Mouse (Mus musculus): Measurements from ENCODE around the gene Mfsd4a.
A peak's percentile ranks its signal among the peaks of the same experiment; 100 is the strongest.

Mfsd4a gene

DNA sequence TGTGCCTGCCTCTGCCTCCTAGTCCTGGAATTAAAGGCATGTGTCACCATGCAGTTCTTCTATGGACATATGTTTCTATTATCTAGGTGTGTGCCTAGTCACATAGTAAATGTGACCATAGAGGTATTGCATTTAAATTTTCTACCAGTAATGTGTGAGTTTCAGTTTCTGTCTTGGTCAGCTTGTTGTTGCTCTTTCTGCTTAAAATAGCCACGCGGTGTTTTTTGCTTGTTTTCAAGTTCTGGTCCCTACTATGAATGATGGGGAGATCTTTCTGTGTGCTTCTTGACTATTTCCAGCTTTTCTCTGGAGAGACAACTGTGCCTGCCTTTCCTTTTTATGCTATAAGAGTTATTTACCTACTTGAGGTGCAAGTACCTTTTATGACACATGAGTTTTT lies 56.1 kb downstream of the Mfsd4a start:
- DNase-seq: no peak

DNA sequence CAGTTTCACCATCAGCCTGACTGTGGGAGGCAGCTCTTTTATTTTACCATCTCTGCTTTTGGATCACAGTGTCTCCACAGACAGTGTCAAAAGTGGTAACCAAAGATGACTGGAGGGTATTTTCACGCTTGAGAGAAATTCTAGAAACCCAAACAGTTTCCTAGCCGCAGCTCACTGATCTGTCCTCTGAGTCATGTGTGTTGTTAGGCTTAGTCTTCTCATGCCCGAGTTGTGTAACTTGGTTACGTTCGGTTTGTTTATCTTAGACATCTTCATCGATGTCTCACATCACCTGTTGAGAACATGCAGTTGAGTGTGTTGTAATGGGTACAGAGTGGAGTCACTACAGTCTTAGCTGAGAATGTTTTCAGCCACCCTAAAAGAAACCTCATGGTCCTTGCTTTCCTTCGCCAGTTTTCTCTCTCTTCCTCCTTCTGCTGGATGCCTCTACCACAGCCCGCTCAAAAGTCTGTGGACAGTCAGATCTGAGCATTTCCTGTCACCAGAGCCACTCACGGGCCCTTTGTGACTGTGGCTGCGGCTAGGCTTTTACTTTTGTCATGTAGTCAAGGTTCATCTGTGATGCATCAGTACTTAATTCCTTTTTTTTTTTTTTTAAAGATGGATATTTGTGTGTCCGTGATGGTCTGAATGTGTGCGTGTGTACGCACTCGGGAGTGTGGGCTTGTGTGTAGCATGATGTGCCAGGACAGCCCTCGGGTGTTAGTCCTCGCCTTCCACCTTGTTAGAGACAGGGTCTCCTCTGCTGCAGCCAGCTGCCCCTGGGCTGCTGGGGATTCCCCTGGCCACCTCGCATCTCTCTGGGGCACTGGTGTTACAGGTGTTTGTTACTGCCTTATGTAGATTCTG lies 57.0 kb downstream of the Mfsd4a start:
- no peak for DNase-seq

DNA sequence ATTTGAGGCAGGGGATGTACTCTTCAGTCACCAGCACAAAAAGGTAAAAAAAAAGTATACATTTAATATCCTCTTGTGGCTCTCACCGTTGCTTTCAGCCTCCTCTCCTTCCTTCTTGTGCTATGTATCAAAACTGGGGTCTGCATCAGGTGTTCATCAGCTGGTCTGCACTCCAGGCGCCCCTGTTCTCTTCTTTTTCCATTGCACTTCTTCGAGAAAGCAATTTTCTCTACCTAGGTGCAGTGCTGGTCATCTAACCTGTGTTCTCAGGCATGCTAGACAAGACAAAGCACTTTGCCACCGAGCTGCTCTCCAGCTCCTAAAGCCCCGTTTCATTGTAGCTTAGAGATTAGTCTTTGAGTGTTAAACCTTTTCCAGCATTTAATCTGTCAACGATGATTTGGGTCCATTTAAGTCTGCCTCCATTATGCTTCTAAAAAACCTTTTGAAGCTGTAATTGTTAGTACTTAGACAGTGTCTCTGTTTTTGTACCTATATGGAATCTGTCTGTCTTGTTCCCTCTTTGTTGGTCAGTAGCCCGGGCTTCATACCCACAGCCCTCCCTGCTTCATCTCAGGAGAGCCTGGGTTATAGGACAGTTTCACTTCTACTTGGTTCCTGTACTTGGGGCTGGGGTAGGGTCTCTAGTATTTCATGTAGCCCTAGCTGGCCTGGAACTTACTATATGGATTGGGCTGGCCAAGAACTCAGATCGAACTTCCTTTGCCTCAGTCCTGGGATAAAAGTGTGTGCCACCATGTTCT lies 58.8 kb downstream of the Mfsd4a start:
- DNase-seq: no peak

DNA sequence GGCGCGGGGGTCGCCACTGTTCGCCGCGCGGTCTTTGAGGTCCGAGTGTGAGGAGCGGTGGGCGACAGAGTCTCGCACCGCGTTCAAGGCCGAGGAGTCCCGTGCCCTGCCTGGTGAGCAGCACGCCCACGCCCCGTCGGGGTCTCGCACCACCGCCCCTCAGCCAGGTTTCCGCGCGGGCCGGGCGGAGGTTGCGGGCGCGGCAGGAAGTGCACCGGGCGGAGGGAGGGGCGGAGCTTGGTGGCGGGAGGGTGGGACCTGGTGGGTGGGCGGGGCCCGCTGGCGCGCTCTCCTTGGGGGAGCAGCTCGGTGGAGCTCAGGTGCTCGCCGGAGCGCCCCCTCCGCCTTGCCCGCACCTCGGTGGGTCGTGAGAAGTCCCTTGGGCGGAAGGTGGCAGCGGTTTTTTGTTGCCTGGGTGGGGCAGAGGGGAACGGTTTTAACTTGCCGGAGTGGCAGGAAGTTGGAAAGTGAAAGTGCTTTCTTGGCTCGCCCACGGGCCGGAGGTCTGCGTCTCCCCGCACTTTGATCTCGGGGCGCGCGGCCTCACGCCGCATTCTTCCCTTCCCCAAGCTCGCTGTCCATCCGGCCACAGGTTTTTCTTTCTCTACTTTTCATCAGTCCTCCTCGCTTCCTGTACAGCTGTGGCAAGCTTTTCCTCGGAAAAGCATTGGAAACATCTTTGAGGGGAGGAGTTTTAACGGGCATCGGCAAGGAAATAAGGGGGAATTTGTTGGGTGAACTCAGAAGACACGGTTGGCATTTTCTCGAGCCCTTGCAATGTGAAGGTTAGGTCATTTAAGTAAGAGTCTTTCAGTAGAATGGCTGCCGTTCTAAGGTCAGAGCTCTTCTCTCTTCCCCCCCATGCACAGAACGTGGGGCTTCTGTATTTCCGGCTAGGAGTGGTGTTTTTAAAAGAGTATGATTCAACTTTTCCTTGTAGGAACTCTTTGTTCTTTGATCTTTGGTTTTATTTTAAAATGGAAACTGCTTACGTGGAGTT lies 59.7 kb downstream of the Mfsd4a start:
- peak; percentile 79 for DNase-seq

DNA sequence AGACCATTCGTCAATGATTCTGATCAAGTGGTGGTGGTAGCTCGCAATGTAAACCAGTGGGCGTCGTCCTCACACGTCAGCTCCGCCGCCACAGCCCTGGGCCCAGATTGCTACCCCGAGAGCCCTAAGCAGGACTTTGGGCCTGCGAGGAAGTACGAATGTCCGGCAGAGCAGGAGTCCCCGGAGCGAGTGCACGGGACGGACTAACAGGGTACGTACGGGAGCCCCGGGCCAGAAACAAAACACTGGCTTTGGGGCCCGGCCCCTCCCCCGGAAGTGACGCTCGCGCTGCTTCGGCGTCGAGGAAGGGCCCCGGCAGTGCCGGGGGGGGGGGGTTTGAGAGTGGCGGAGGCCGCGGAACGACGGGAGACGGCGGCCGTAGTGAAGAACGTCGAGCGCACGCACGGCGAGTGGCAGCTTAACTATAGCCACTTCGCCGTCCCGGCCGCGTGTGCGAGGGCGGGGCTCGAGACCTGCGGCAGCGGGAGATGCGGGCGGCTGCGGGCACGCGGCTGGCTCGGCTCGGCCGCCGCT lies 60.5 kb downstream of the Mfsd4a start, which contains the start of gene Elk4:
TSS of gene Elk4 (plus strand) at position 326 of the 534 bp plus-strand sequence.
- peak; percentile 87 for DNase-seq

DNA sequence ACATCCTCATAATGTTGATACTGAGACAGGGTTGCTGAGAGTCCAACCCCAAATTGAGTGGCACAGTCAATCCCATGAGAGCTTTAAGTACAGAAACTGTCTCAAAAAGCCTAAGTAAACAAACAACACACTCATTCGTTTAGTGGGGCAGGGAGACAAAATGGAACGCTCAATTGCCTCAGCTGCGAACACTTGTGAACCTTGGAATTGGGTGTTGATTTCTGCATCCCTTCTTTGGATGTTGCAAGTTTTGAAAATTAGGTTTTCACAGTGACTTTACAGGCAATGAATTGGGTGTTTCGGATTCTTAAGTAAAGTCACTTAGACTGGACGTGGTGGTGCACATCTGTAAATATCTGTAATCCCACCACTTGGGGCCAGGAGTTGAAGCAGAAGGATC lies 61.1 kb downstream of the Mfsd4a start:
- DNase-seq: no peak

DNA sequence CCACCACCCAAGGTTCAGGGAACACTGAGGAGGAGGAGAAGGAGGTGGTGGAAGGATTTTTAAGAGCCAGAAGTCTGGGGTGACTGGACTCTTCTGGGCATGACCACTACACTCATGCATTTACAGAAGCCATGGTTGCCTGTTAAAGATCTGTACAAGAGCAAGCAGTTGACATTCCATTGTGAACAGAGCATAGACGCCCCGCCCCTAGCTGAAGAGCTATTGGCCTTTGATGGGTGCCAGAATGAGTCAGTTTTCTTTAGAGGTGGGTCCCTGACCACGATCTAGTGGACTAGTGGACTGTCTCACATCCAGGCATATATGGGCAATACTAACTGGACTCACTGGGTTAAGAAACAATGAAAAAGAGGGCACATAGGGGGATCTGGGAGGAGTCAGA lies 61.8 kb downstream of the Mfsd4a start:
- no peak for DNase-seq

DNA sequence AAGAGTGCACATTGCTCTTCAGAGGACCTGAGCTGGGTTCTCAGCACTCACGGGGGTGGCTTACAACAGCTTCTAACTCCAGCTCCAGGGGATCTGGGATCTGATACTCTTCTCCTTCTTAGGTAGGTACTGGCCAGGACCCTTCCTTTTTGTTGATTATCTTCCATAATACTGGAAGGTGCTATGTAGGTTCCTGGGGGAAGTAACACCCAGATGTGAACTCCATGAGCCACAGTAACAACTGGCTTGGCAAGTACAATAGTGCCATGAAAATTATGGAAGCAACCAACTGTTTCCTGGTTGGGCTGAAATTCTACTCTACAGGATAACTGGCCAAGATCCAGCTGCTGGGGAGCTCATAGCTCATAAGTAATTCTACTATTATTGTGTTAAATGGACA lies 62.4 kb downstream of the Mfsd4a start:
- no peak for DNase-seq

DNA sequence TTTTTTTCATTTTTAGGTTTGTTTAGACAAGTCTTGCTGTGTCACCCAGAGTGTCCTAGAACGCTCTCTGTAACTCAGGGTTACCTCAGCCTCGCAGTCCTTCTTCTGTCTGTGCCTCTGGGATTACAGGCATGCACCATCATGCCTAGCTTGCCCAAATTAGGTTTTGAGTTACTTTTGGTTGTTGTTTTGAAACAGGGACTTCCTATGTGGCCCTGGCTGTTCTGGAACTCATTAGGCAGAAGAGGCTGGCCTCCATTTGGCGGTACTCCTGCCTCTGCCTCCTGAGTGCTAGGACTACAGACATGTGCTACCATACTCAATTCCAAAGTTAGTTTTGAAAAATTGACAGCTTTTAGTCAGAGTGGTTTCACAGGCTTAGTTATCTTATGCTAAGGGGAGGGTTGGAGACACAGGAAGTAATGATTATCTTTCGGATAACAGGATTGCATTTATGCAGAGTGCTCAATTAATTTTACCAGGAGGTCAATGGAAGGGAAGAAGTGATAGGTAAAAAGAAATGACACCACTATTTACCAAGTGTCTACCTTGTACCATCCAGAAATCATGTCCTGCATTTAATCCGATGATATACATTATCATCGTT lies 63.2 kb downstream of the Mfsd4a start:
- no peak for DNase-seq

DNA sequence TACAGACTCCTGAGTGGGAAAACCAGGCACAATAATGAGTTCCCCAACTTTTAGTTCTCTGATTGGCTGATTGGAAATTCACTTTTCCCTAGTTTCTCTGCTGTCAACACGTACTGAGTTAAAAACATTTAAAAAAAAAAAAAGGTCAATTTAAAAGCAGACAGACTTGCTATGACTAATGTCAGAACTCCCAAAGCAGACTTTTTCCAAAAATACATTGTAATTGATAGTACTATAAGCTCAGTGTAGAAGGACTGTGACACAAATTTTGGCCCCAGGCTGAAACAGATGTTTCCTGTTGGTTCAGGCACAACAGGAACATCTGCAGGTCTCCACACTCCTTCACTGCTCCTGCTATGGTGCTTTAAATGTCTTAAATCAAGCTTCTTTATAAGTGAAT lies 64.0 kb downstream of the Mfsd4a start:
- DNase-seq: no peak

DNA sequence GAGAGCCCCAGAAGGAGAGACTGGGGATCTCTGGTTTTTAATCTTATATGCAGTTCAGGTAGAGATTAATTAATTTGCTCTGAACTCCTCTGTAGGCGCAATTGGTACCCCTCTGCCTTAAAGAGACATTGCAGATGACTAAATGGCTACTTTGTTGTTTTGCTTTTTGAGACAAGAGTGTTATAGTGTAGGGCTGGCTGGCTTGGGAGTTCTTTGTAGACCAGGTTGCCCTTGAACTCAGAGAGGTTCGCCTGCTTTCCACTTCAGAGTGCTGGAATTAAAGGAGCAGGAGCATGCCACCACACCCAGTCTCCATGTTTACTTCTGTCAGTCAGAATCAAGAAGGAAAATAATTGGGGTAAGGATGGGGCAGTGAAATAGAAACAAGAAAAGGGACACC lies 64.8 kb downstream of the Mfsd4a start:
- DNase-seq: no peak

DNA sequence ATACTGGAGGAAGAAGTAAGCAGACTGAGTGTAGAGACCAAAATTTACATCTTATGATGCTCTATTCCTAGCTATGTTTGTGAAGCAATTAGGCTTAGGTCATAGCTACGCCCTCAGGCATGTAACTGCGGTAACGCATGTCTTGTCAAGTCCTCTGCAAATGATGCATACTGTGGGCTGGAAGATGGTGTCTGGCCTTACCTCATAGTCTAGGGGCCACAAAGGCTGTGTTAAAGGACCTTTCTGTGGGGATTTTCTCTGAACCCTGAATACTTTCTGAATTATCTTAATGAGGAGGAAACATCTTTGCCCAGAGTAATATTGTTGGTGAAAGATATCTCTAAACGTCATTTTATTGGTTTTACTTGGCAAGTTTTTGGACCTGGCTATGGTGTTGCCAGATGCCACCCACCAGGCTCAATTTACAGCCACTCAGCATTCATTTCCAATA lies 66.0 kb downstream of the Mfsd4a start:
- no peak for DNase-seq

DNA sequence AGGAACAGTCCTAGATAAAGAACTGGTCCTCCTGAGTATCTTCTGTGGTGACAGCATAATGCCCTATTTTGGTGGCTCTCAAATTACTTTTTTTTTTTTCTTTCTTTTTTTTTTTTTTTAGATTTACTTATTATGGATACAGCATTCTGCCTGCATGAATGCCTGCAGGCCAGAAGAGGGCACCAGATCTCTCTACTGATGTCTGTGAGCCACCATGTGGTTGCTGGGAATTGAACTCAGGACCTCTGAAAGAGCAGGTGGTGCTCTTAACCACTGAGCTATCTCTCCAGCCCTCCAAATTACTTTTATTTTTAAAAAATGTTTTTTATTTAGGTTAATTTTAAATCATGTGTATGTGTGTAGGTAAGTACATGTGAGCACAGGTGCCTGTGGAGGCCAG lies 67.4 kb downstream of the Mfsd4a start:
- DNase-seq: no peak

DNA sequence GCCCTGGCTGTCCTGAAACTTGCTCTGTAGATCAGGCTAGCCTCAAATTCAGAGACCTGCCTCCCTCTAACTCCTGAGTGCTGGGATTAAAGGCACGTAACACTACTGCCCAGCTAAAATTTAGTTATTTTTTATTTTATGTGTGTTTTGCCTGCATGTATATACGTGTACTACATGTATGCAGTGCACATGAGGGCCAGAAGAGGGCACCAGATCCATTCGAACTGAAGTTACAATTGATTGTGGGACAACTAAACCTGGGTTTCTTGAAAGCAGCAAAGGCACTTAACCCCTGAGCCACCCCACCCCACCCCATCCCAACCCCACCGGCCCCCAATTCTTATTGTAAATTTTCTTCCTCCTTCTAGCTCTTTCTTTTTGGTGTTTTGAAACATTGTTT lies 72.8 kb downstream of the Mfsd4a start:
- DNase-seq: peak; percentile 77

DNA sequence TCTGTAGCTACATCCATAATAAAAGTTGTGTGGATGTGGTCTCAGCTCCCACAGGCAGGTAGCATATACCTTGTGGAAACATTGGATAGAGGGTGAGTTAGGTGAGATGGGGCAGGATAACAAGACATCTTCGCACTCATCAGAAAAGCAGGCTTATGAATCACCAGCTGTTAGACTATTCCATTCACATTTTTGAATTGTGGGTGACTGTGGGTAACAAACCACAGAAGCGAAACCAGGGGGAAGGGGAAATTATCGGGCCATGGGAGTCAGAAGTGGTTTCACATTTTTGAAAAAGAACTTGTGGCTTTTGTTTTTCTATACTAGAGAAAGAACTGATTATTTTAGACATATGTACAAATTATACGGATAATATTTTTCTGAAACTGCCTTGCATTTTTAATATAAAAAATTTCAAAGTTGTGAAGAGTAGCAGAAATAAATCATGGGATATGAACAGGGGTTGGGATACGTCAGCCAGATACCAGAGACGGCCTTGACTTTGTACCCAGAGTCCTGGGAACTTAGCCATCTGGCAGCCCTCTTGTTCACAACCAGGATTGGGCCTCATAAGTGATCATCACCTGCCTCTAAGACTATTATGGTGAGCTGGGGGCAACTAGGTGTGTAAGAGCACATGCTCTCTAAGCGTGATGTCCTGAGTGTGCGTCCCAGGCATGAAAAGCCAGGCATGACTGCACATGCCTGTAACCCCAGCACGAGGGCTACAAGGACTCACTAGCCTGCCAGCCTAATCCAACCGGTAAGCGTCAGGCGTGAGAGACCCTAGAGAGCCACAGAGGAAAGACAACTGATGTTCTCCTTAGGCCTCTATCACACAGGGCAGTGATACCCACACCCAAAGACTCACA lies 74.5 kb downstream of the Mfsd4a start:
- no peak for DNase-seq

DNA sequence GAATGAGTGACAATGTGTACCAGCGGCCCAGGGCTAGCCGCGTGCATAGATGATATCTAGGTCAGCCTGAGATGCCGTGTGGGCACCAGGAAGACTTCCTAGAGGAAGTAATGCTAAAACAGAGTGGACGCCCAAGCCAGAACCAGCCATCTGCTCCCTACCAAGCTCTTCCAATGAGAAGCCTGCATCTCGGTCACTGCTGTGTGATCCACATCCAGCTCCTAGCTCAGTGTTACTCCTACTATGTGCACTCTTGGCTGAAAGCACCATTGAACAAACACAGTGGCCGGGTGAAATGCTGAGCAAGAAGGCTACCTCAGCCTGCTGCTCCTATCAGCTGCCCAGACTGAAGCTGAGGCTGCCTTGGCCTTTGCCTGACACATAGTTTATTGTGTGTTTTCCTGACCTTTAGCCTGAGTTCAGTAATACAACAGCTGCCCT lies 75.3 kb downstream of the Mfsd4a start:
- DNase-seq: no peak

DNA sequence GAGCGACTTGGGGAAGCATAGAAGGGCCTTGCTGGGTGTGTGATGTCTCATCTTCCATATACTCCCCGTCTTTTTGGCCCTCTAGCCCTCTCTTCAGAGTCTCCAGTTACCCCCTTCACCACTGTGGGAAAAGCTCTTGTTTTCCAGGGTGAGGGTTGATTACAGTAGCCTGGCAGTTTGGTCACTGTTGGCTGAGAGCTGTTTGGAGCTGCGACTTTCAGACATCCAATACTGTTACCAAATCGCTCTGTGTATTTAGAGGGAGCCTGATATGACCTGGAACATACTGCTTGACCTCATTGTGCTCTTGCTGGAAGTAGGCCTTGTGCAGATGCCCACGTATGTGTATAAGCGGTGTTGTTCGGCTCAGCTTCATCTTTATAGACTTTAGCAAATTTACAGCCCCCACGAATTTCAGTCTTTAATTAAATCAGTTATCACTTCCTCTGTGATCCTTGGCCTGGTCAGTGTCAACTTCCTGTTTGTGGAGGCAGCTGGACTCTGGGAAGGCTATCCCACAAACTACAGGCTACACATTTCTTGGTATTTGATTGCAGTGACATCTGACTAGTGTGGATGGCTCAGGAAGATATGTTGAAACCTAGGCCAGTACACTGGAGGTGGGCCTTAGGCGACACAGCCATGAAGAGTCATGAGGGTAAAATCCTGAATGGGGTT lies 77.6 kb downstream of the Mfsd4a start:
- no peak for DNase-seq

DNA sequence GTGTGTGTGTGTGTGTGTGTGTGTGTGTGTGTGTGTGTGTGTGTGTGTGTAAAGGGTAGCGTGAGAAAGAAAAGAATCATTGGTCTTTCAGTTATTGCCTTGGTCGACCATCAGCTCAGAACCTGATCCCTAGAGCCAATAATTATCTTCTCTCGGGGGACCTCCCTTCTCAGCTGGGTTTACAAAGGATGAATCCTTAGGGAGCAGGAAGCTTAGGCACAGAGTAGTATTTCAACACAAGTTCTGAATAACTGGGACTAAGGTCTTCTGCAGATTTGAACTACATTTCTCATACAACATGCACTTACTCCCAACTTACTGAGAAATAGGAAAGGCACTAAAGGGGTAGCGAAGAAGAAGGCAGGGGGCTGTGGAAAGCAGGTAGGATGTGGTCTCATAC lies 78.4 kb downstream of the Mfsd4a start:
- no peak for DNase-seq

DNA sequence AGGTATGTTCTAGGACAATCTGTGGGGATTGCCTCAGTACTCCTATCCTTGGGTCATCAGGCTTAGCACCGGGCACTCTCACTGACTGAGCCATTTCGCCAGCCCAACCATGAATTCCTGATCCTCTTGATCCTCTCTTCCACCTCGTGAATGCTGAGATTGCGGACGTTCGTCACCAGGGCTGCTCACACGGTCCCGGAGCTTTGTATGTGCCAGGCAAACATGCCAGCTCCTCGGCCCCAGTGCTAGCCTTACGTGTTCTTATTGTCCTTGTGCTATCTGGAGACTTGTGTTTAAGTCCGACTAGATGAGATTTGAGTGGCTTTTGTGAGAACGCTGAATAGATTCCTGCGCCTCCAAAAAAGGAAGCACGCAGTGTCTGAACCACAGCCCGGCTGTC lies 80.4 kb downstream of the Mfsd4a start:
- DNase-seq: no peak

DNA sequence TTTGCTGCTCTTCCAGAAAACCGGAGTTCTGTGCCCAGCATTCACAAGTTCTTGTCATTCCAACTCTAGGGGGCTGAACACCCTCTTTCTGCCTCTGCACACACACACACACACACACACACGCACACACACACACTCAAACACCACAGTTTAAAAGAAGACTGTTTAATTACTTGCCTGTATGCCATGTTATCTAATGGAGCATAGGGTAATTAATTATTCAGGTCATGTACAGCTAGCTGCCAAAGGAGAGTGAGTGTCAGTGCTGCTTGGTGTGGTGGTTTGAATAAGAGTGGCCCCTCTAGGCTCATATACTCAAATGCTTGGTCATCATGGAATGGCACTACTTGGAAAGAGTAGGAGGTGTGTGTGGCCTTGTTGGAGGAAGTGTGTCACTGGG lies 84.1 kb downstream of the Mfsd4a start:
- DNase-seq: no peak

Data from right cerebral cortex, postnatal 4 days (tissue).